Mouse (Mus musculus) retina, adult 2 months (tissue): Measurements from ENCODE around the gene Mrpl12.

Source experiments
- DNase-seq: peaks from one replicate; pipeline ENCODE4 v3.0.0-alpha.2; 2012; ENCODE audit warnings: low read depth, low spot score

Mrpl12 gene

DNA sequence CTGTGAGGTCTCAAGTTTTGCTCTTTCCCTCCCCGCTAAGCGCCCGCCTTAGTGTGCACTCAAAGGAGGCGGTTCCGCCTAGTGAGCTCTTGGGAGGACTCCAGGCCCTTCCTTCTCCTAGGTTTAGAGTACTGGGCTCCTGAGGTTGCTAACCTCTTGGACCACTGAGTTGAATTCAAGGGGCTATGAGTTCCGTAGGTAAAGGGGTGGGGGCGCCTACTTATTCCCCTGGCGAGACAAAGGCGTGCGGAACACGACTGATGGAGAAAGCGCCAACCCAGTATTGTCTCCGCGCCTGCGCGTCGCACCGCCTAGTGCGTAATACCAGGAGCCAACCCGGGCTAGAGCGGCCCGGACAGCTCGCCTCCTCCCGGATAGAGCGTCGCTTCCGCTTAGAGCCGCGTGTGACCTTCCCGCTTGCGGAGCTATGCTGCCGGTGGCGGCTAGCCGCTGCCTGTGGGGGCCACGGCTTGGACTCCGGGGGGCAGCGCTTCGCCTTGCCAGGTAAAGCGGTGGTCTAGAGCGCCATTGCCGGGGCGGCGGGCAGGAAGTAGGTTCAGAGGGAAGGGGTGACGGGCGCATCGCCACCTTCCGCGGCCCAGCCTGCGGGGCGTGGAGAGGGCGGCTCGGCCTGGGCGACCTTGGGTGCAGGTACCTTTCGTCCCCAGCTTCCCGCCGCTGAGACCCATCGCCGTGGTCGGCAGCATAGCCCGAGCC lies at the start of gene Mrpl12:
Mrpl12 (plus strand) TSS at position 349 of the 717 bp plus-strand sequence.
- DNase-seq: peak; percentile 93

DNA sequence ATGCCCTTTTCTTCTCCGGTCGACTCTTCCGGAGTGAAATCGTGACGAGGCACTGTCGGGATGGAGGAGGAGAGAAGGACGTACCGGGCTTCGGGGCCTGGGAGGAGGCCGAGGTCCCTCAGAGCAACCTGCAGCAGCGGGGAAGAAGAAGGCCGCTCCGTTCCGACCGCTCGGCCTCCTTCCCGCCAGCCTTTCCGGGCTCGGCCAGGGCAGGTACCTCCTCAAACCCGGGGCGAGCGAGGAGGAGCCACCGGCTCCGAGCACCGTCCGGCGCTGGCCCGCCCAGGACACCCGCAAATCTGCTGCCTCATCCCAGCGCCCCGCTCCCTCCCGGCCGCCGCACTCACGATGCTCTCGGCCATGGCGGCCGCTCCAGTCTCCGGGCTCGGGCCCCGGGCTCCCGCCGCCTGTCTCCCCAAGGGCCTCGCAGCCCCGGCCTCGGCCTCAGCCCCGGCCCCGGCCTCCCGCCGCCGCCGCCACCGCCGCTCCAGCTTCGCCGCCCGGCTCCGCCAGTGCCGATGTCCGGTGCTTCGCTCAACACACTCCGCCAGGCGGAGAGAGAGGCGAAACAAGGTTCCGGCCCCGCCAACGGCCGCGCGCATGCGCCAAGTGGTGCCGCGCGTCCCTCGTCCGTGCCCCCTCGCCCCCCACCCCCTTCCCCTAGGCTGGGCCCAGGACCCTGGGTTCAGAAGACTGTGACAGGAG lies 47.1 kb upstream of the Mrpl12 start, which contains the start of gene Nploc4:
Nploc4 (minus strand) TSS at position 557 of the 705 bp plus-strand sequence.
- DNase-seq: no peak

- DNase-seq: no peak
Observed at GRCm38 (mm10) chr11:120437857-120438385, 46.5 kb upstream of the Mrpl12 start.

DNA sequence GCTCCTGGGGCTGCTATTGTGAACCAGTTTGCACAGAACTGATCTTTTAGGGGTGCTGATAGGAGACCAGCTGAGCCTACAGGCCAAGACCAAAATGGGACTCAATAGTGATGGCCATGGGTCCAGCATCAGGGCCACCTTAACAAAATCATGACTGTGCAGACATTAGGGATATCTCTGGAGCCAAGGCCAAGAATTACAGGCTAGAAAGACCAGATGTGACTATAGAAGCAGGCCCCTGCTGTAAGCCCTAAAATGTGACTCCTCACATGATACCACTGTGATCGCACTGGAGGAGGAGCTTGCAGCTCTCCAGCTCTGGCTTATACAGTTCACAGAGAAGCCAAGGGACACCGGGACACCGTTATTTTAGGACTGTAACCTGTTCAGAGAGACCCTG lies 42.1 kb upstream of the Mrpl12 start, which contains the start of gene Tspan10:
Tspan10 (plus strand) TSS at position 301 of the 400 bp plus-strand sequence.
- DNase-seq: no peak

DNA sequence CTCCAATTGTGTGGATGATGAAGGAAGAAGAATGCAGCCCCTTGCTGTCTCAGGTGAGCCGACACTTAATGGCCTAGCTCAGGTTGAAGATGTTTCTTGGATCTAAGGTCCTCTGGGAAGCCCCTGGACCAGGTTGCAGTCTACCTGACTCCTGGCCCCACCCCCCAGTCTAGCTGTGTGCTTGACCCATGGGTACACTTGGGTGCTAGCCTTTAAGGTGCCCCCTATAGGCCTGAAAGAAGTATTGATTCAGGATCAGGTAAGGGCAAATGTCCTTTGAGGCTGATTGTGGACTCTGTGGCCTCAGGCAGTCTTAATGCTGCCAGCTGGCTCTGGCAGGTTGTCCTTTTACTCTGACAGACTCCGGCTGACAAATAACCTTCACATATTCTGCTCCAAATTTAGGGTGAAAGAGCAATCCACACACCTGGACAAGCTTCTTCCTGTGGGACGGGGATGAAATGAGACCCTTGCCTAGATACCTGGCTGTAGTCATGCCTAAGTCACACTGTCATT lies 41.6 kb upstream of the Mrpl12 start:
- DNase-seq: no peak

- DNase-seq: no peak
Observed at GRCm38 (mm10) chr11:120444106-120444505, 40.3 kb upstream of the Mrpl12 start.

DNA sequence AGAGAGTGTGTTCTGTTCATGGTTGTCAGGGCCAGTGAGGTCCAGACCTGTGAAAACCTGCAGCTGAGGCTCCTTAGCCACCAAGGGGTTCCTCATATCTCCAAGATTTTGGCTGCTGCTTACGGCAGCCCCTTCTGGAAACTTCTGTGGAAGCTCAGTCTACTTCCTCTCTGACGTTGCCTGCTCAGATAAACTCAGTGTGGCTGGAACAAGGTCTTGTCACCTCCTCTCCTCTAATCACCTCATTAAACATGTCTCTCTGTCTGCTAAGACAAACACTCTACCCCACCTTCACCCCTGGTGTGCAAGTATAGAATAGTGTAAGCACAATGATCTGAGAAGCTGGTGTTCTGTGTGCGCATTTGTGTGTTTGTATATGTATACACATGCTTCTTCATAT lies 38.9 kb upstream of the Mrpl12 start:
- no peak for DNase-seq

GRCm38 (mm10) chr11:120447179-120447578 lies 37.2 kb upstream of the Mrpl12 start:
- DNase-seq: no peak

GRCm38 (mm10) chr11:120452246-120452645 lies 32.2 kb upstream of the Mrpl12 start:
- DNase-seq: peak; percentile 89

GRCm38 (mm10) chr11:120453306-120453705 lies 31.1 kb upstream of the Mrpl12 start, which contains the start of gene Pde6g:
Gene Pde6g (minus strand): TSS chr11:120453500.
- peak; percentile 90 for DNase-seq

DNA sequence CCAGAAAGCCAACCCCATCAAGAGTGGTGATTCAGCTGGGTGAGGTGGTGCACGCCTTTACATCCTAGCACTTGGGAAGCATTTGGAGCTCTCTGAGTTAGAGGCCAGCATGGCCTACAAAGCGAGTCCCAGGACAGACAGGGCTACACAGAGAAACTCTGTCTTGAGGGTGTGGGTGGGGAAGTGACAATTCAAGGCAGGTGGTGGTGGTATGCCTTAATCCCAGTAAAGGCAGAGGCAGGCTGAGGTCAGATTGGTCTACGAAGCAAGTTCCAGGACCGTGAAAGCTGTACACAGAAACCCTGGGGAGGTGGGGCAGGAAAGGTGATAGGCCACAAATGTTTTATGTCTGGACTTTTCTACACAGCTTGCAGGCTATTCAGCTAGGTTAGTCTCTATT lies 29.4 kb upstream of the Mrpl12 start:
- DNase-seq: no peak

- DNase-seq: no peak
Observed at GRCm38 (mm10) chr11:120455413-120455812, 29.0 kb upstream of the Mrpl12 start.

DNA sequence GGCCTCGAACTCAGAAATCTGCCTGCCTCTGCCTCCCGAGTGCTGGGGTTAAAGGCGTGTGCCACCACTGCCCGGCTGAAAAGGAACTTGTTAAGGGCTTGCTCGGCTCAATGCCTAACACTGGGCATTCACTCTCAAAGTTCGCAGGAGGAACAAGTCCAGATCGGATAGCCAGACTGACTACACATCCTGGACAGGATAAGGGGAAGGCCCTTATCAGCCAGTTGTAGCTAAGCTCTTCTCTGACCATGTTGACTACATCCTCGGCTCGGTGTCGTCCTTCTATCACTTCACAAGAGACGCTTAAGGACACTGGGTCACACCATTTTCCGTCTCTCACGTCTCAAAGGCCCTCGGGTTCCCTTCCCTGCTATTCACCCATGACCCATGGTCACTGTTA lies 27.0 kb upstream of the Mrpl12 start:
- no peak for DNase-seq

- DNase-seq: no peak
Observed at GRCm38 (mm10) chr11:120457772-120458751, 26.4 kb upstream of the Mrpl12 start, which contains the start of the genes Oxld1 and Ccdc137. Gene Oxld1 (minus strand): TSS chr11:120458068. Gene Ccdc137 (plus strand): TSS chr11:120458115.

DNA sequence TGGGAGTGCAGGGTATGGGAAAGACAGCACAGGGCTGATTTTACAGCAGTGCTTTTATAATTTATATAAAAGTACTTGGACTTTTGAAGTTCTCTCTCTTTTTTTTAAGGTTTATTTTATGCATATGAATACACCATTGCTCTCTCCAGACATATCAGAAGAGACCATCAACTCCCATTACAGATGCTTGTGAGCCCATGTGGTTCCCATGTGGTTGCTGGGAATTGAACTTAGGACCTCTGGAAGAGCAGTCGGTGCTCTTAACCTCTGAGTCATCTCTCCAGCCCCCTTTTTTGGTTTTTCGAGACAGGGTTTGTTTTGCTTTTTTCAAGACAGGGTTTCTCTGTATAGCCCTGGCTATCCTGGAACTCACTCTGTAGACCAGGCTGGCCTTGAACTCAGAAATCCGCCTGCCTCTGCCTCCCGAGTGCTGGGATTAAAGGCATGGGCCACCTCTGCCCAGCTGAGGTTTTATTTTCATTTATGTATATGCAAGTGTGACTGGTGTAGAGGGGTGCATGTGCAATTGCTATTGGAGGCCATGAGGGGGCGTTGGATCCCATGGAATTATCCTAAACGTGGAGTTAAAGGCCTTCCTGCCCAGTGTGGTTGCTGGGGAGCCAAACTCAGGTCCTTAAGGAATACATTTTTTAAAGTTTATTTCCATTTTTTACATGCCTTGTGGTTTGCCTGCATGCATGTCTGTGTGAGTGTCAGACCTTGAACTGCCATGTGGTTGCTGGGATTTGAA lies 25.4 kb upstream of the Mrpl12 start:
- no peak for DNase-seq

DNA sequence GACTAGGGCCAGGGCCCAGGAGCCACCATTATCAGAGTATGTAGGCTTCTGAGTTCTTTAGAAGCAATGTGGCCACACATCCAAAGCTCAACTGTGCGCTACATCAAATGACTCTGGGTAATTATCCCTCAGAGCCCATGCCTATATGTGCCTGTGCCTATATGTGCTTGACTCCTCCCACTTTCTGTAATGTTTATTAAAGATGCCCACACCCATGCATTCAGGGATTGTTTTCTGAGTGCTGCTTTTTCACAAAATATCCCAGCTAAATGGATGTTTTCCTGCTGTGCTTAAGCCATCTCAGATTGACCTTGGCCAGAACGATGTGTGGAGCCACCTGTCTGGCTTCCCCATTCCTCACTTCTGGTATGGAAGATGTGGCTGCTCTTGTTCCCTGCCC lies 20.9 kb upstream of the Mrpl12 start:
- no peak for DNase-seq

DNA sequence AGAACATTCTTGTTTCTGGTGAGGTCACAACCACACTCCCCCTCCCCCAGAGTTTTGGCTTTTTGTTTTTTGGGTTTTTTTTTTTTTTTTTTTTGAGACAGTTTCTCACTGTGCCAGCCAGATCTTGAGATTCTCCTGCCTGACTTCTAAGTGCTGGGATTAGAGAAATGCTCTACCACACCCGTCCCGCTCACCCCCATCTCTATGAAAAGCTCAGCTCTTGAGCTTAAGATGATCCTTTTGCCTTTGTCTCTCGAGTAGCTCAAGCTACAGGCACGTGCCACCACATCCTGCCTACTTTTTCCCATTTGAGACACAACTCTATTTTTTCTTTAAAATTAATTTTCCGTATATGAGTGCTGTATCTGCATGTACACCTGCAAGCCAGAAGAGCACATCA lies 20.0 kb upstream of the Mrpl12 start:
- no peak for DNase-seq

- no peak for DNase-seq
Observed at GRCm38 (mm10) chr11:120465521-120465920, 18.9 kb upstream of the Mrpl12 start.

GRCm38 (mm10) chr11:120467051-120467735 lies 17.2 kb upstream of the Mrpl12 start, which contains the start of gene Arl16:
Gene Arl16 (minus strand): TSS chr11:120467607.
- DNase-seq: peak; percentile 92

DNA sequence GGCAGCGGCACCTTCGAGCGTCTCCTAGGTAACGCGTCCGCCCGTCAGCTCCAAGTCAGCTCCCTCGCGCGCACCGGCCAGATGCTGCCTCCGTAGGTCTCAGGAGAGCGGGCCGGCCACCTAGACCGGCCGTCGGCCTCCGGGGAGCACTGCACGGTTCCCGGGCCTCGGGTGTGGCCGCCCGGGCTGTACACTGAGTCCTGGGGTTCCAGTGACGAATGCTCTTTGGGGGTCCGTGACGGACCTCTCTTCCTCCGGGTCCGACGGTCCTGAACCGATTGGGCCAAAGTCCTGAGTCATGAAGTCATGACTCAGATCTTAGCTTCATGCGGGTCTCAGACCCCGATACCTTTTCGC lies 16.7 kb upstream of the Mrpl12 start:
- no peak for DNase-seq
